Mouse (Mus musculus): ENCODE data around the gene Olfr1044. TPM values are rescaled to one million over a fixed set of nuclear protein-coding genes. Genes with fewer than 3 reads are reported as not detected.

The Olfr1044 gene
- not detected in 2 replicates for polyA plus RNA-seq (2012; rRNA removed)

DNA sequence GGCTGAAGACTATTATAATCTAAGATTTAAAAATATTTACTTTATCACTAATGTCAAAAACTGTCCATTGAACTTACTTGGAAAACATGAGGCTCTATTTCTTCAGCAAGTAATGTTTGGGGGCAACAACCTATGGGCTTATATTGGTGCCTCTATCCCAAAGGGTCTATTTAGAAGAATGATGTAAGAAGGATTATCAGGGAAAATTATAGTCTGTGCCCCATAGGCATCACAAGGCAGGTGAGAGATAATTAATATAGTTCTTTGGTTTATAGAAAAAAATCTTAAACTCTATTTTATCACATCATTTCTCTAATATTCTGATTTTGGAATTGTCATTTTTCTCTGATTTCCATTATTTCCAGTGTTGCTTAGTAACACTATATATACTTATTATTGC lies at the start of gene Olfr1044:
Gene Olfr1044, minus strand, starts transcription at position 101 of the 400 bp plus-strand sequence.

GRCm38 (mm10) chr2:86219214-86219613 lies 41.6 kb upstream of the Olfr1044 start, which contains the start of gene Olfr1046:
Gene Olfr1046, minus strand, starts transcription at chr2:86219314.

GRCm38 (mm10) chr2:86202909-86203308 lies 25.3 kb upstream of the Olfr1044 start, which contains the start of gene Olfr1045:
Gene Olfr1045, minus strand, starts transcription at chr2:86203009.

DNA sequence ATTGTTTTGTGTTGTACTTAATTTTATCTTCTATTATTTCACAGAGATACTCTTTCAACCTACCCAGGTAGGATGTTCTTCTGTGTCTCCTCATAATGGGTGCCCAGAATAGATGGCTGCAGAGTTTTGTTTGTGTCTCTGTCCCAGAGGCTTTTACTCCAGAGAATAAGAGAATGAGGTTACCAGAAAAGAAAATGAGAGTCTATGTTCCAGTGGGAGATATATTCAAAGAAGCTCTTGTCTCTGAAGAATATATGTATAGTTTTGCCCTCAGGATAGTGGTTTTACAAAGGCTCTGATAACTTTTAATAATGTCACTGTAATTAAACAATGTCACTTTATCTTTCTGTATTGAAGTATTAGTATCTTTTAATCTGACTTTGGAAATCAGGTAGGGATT lies 8.0 kb upstream of the Olfr1044 start, which contains the start of gene Olfr52:
Gene Olfr52, minus strand, starts transcription at position 101 of the 400 bp plus-strand sequence.

DNA sequence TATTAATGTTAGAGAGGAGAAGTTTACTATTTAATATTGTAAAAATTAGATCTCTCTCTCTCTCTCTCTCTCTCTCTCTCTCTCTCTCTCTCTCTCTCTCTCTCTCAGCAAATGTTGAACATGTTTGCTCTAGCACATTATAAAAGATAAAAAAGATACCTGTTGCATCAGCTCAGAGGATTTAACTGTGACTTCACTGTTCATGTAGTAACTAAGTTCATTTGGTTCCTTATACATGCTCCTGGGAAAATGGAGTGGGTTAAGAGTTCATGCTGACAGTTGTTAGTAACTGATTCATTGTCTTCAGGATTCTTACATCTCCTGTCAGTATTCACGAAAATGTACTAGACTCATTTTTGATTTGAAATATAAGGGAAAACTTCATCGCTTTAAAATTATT lies 10.2 kb downstream of the Olfr1044 start, which contains the start of gene Olfr1043:
Gene Olfr1043, minus strand, starts transcription at position 101 of the 400 bp plus-strand sequence.

DNA sequence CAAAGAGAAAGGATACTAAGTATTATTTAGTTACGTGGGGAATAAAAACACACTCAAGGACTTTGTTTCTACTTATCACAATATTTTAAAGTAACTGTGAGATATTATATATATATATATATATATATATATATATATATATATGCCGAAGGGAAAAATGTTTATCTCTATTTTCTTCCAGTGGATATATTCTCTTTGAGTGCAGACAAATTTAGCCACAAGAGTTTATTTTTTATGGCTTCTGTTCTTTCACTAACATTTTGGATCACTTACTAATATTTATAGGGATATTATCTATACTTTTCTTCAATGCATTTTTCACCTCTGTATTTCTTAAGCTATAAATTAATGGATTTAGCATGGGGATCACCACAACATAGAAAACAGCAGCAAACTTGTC lies 15.9 kb downstream of the Olfr1044 start, which contains the start of gene Olfr1042:
Gene Olfr1042, minus strand, starts transcription at position 101 of the 400 bp plus-strand sequence.

DNA sequence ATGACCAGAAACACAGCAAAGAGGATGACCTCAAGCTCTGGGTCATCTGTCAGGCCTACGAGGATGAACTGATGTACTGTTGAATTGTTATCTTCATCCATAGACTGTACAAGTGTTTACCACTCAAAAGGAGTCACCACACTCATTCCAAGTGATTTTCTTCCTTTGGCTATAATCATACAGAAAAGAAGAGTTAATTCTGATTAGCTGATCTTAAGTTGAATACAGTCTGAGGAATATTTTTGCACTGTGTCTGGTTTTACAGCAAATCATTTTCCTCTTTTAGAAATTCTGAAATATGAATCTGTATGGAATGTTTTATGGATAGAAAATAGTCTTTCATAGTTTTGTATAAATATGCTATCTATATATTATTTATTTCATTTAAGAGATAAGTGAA lies 31.0 kb downstream of the Olfr1044 start, which contains the start of gene Olfr1040:
Gene Olfr1040, minus strand, starts transcription at position 101 of the 400 bp plus-strand sequence.

GRCm38 (mm10) chr2:86135828-86136227 lies 41.8 kb downstream of the Olfr1044 start, which contains the start of gene Olfr1039:
Gene Olfr1039, minus strand, starts transcription at chr2:86135928.

Other genes with a start within 250 kb of the Olfr1044 start
- not detected in 2 replicates for gene Olfr1028, start 227.4 kb downstream of the Olfr1044 start, polyA plus RNA-seq (2012; rRNA removed)
- gene Olfr1029, start 203.9 kb downstream of the Olfr1044 start, polyA plus RNA-seq (2012; rRNA removed): not detected in 2 replicates
- not detected in 2 replicates for gene Olfr1030, start 198.5 kb downstream of the Olfr1044 start, polyA plus RNA-seq (2012; rRNA removed)
- gene Olfr1031, start 187.5 kb downstream of the Olfr1044 start, polyA plus RNA-seq (2012; rRNA removed): not detected in 2 replicates
- not detected in 2 replicates for gene Olfr1032, start 172.3 kb downstream of the Olfr1044 start, polyA plus RNA-seq (2012; rRNA removed)
- 3.3 and 3.4 TPM in 2 replicates for gene Olfr1033, start 157.2 kb downstream of the Olfr1044 start, polyA plus RNA-seq (2012; rRNA removed)
- 0.94 and 1.0 TPM in 2 replicates for gene Olfr1034, start 132.0 kb downstream of the Olfr1044 start, polyA plus RNA-seq (2012; rRNA removed)
- gene Olfr1036, start 103.8 kb downstream of the Olfr1044 start, polyA plus RNA-seq (2012; rRNA removed): not detected in 2 replicates
- gene Olfr1037, start 90.4 kb downstream of the Olfr1044 start, polyA plus RNA-seq (2012; rRNA removed): not detected in 2 replicates
- not detected in 2 replicates for gene Olfr1039, start 41.9 kb downstream of the Olfr1044 start, polyA plus RNA-seq (2012; rRNA removed)
- gene Olfr1040, start 31.1 kb downstream of the Olfr1044 start, polyA plus RNA-seq (2012; rRNA removed): not detected in 2 replicates
- not detected in 2 replicates for gene Olfr1042, start 16.0 kb downstream of the Olfr1044 start, polyA plus RNA-seq (2012; rRNA removed)
- gene Olfr1043, start 10.3 kb downstream of the Olfr1044 start, polyA plus RNA-seq (2012; rRNA removed): not detected in 2 replicates
- gene Olfr52, start 7.9 kb upstream of the Olfr1044 start, polyA plus RNA-seq (2012; rRNA removed): not detected in 2 replicates
- not detected in 2 replicates for gene Olfr1045, start 25.2 kb upstream of the Olfr1044 start, polyA plus RNA-seq (2012; rRNA removed)
- gene Olfr1046, start 41.5 kb upstream of the Olfr1044 start, polyA plus RNA-seq (2012; rRNA removed): not detected in 2 replicates
- gene Olfr1047, start 53.6 kb upstream of the Olfr1044 start, polyA plus RNA-seq (2012; rRNA removed): not detected in 2 replicates
- gene Olfr1048, start 62.5 kb upstream of the Olfr1044 start, polyA plus RNA-seq (2012; rRNA removed): not detected in 2 replicates
- not detected in 2 replicates for gene Olfr1049, start 80.5 kb upstream of the Olfr1044 start, polyA plus RNA-seq (2012; rRNA removed)
- gene Olfr1051, start 101.3 kb upstream of the Olfr1044 start, polyA plus RNA-seq (2012; rRNA removed): not detected in 2 replicates
- gene Olfr1052, start 114.6 kb upstream of the Olfr1044 start, polyA plus RNA-seq (2012; rRNA removed): not detected in 2 replicates
- not detected in 2 replicates for gene Olfr1053, start 137.5 kb upstream of the Olfr1044 start, polyA plus RNA-seq (2012; rRNA removed)
- gene Olfr1054, start 157.6 kb upstream of the Olfr1044 start, polyA plus RNA-seq (2012; rRNA removed): not detected in 2 replicates
- not detected in 2 replicates for gene Olfr1055, start 172.5 kb upstream of the Olfr1044 start, polyA plus RNA-seq (2012; rRNA removed)
- gene Olfr1056, start 184.6 kb upstream of the Olfr1044 start, polyA plus RNA-seq (2012; rRNA removed): not detected in 2 replicates
- not detected in 2 replicates for gene Olfr1057, start 200.6 kb upstream of the Olfr1044 start, polyA plus RNA-seq (2012; rRNA removed)
- not detected in 2 replicates for gene Olfr1058, start 210.7 kb upstream of the Olfr1044 start, polyA plus RNA-seq (2012; rRNA removed)
- not detected in 2 replicates for gene Olfr1061, start 236.2 kb upstream of the Olfr1044 start, polyA plus RNA-seq (2012; rRNA removed)
- not detected in 2 replicates for gene Olfr1062, start 248.9 kb upstream of the Olfr1044 start, polyA plus RNA-seq (2012; rRNA removed)